Mouse (Mus musculus) neural tube, embryonic 12.5 days (tissue): Measurements from ENCODE around the gene Eif5. TPM values are rescaled to one million over a fixed set of nuclear protein-coding genes. Genes with fewer than 3 reads are reported as not detected.
"Not testable (repeated sequence)": the region's sequence is repeated elsewhere in the genome, so short reads cannot be mapped to it uniquely, and the experiment has no call there.

Source experiments
- ATAC-seq: fragments of 200-750 bp; cut with Nextera tagmentation; 2 replicates; pipeline ENCODE4 v1.8.0; 2017; ENCODE audit warnings: low read depth, mild to moderate bottlenecking, moderate TSS enrichment, moderate library complexity; ENCODE audit not compliant: low FRiP score
- H3K27ac ChIP-seq: fragments of 300-500 bp; sonication (generic); 2 replicates; pipeline ENCODE4 v1.5.1; 2016
- H3K27me3 ChIP-seq: fragments of 300-500 bp; sonication (generic); replicated peaks from 2 replicates; pipeline ENCODE4 v1.6.1; 2016; ENCODE audit warnings: mild to moderate bottlenecking
- H3K36me3 ChIP-seq: fragments of 300-500 bp; sonication (generic); 2 replicates; pipeline ENCODE4 v1.6.1; 2016; ENCODE audit warnings: mild to moderate bottlenecking
- H3K4me1 ChIP-seq: fragments of 300-500 bp; sonication (generic); 2 replicates; pipeline ENCODE4 v1.6.1; 2016
- H3K4me2 ChIP-seq: fragments of 300-500 bp; sonication (generic); replicated peaks from 2 replicates; pipeline ENCODE4 v1.6.1; 2016; ENCODE audit warnings: mild to moderate bottlenecking
- H3K4me3 ChIP-seq: fragments of 300-500 bp; sonication (generic); 2 replicates; pipeline ENCODE4 v1.5.1; 2016
- H3K9ac ChIP-seq: fragments of 300-500 bp; sonication (generic); 2 replicates; pipeline ENCODE4 v1.6.1; 2016; ENCODE audit warnings: mild to moderate bottlenecking
- H3K9me3 ChIP-seq: fragments of 300-500 bp; sonication (generic); 2 replicates; pipeline ENCODE4 v1.6.1; 2016; ENCODE audit warnings: mild to moderate bottlenecking
- WGBS: fragments of 180-500 bp; shearing (Covaris S2); methylation state at CpG from one replicate; pipeline ENCODE4 v1.1.7; 2016; 5-methylcytosine and 5-hydroxymethylcytosine counted together
- polyA plus RNA-seq: library from polyadenylated mRNA; unstranded; fragments of >200 nt; fragmentation: Nextera tagmentation; extraction: Ambion mirVana; gene quantifications from 2 replicates; pipeline ENCODE4 v1.2.1, GENCODE M21; 2016

Eif5 gene
- polyA plus RNA-seq, 1 experiment from 2014 or later, result 650 TPM

DNA sequence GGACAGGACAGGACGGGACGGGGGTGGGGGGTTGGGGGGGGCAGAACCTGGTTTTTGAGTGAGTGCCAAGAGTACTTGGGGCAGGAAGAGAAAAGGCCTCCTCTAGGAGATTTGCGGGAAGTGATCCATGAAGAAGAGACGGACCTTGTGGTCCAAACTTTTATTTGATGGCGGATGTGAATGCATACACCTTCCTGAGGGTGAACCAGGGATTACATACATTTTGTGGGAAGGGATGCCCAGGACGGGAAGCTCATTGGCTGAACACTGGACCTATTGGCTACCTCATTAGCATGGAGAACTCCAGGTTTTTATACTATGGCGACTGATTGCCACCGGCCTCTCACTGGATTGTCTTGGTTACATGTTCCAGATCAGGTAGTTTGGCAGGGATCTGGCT, 14.5 kb downstream of the Eif5 start:
- no peak overlapping the region for H3K9ac ChIP-seq
- H3K36me3 ChIP-seq, result peaks cover 14% of the 10 kb centered on the region
- H3K27me3 ChIP-seq, result no peaks in the 10 kb centered on the region
- WGBS, result 80% methylated on average over 8 of the region's 8 CpGs
- H3K9me3 ChIP-seq, result no peaks in the 10 kb centered on the region
- no peak overlapping the region for H3K27ac ChIP-seq
- H3K4me1 ChIP-seq, result no peaks in the 10 kb centered on the region
- no peak overlapping the region for H3K4me3 ChIP-seq
- no peak overlapping the region for H3K4me2 ChIP-seq
- no peak for ATAC-seq

DNA sequence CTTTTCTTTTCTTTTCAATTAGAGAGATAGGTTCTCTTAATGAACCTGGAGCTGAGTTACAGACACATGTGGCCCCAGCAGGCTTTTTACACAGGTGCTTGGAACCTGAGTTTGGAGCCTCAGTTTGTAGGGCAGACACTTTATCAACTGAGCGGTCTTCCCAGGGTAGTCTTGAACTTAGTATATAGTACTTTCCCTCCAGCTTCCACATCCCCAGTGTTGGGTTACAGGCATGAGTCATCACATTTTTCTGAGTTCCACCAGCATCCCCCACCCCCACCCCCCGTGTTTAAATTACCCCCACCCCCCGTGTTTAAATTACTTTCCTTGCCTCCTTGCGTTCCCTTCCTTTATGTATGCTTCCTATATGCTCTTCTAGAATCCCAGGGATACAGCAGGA, 17.5 kb downstream of the Eif5 start:
- Histone ChIP-seq H3K4me1 (peaks cover 5% of the 10 kb centered on the region), H3K27ac (no peak overlapping the region), H3K36me3 (no peaks in the 10 kb centered on the region), H3K9me3 (no peaks in the 10 kb centered on the region), H3K4me2 (no peak overlapping the region), H3K4me3 (no peak overlapping the region), H3K9ac (no peak overlapping the region), H3K27me3 (no peaks in the 10 kb centered on the region)
- 68% methylated on average over 4 of the region's 4 CpGs for WGBS
- ATAC-seq, result no peak

DNA sequence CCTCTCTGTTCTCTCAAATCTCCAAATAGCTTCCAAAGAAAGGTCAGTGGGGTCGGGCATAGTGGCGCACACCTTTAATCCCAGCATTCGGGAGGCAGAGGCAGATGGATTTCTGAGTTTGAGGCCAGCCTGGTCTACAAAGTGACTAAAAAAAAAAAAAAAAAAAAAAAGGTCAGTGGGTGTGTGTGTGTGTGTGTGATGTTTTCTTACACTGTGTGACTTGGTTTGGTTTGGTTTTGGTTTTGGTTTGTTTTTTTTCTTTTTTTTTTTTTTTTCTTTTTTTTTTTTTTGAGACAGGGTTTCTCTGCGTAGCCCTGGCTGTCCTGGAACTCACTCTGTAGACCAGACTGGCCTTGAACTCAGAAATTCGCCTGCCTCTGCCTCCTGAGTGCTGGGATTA, 18.1 kb downstream of the Eif5 start:
- WGBS, result 86% methylated on average over 5 of the region's 5 CpGs
- H3K4me2 ChIP-seq, H3K4me3 ChIP-seq, H3K27me3 ChIP-seq, H3K9ac ChIP-seq, H3K36me3 ChIP-seq, ATAC-seq, H3K4me1 ChIP-seq, H3K27ac ChIP-seq, H3K9me3 ChIP-seq: not testable (repeated sequence)

DNA sequence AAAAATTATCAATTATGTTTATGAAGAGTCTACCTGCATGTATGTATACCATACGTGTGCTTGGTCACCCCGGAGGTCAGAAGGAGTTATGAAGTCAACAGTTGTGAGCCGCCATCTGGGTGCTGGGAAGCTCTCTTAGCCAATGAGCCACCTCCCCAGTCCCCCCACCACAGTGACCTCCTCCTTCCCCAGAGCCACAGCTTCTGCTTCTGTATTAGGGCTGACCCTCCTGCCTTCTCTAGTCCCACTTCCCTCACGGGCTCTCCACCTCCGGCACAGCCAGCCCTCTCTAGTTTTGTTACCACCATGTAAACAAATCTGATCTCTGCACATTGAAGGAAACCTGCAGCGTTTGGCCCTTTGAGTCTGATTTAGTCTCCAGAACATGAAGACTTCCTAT, 19.7 kb downstream of the Eif5 start:
- Histone ChIP-seq H3K4me3 (no peak overlapping the region), H3K27me3 (no peaks in the 10 kb centered on the region), H3K9ac (no peak overlapping the region), H3K36me3 (no peaks in the 10 kb centered on the region), H3K4me2 (no peak overlapping the region), H3K4me1 (peaks cover 8% of the 10 kb centered on the region), H3K27ac (no peak overlapping the region), H3K9me3 (no peaks in the 10 kb centered on the region)
- ATAC-seq, result no peak
- WGBS, result 77% methylated on average over 6 of the region's 6 CpGs

DNA sequence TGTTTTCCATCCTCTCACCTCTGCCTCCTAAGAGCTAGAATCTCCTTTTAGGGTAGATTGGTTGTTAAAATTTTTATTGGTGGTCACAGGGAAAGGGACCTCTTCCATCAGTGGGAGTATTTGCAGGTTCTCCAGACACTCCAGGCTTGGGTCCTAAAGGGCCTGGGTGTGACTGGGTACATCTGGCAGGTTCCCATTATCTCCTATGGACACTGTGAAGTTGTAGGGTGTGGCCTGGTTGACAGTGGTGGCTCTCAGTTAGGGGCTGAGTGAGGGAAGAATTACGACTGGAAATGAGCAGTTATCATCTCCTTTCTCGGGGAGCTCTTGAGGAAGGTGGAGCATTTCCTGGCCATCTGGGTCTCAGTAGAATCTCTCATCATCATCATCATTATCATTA, 20.8 kb downstream of the Eif5 start:
- Histone ChIP-seq H3K27ac (no peak overlapping the region), H3K9me3 (no peaks in the 10 kb centered on the region), H3K36me3 (no peaks in the 10 kb centered on the region), H3K4me2 (no peak overlapping the region), H3K27me3 (no peaks in the 10 kb centered on the region), H3K9ac (no peak overlapping the region), H3K4me3 (no peak overlapping the region), H3K4me1 (peaks cover 8% of the 10 kb centered on the region)
- no peak for ATAC-seq
- 50% methylated on average over 2 of the region's 2 CpGs for WGBS

DNA sequence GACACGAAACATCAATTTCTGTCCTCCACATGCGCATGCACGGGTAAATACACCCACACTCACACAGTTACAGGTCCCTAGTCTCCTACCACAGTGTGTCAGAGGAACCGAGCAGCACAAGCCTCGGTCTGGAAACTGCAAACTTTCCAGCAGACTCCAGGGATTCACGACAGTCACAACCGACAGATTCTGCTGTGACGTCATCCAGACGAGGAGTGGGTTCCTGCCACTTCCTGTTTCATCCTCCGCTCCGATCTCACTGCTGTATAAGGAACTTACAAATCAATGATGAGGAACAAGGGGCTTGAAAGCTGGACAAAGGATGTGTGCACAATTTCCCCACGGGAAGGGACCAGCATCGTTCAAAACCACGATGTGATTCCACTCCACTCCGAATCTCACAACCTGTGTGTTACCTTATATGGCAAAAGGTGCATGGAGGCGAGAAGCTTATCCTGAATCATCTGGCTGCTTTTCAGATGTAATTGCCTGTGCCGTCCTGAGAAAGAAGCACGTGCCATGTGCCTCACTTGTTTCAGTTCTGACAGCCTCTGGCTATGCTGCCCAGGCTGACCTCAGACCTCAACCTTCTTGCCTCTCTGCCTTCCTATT, 21.9 kb downstream of the Eif5 start:
- H3K4me3 ChIP-seq, result no peak overlapping the region
- ATAC-seq, result no peak
- no peaks in the 10 kb centered on the region for H3K9me3 ChIP-seq
- no peaks in the 10 kb centered on the region for H3K27me3 ChIP-seq
- H3K36me3 ChIP-seq, result no peaks in the 10 kb centered on the region
- H3K27ac ChIP-seq, result no peak overlapping the region
- WGBS, result 67% methylated on average over 18 of the region's 18 CpGs
- H3K4me2 ChIP-seq, result peak overlapping the region; percentile 18; the same call in 1 of the 2 replicates
- peaks cover 8% of the 10 kb centered on the region for H3K4me1 ChIP-seq
- no peak overlapping the region for H3K9ac ChIP-seq

DNA sequence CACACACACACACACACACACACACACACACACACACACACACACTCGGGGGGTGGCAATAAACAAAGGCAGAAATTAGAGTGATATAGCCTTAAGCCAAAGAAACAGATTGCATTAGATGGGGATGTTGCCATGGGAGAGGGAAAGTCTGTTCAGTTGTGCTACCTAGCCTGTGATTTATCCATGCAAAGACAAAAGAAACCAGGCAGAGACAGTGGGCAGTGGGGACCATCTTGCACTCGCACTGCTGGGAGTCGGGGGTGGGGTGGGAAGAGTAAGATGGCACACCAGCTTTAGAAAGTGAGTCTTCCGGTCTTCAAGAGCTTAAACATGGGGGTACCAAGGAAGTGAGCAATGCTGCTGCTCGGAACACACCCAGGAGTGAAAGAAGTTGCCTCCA, 22.5 kb downstream of the Eif5 start:
- 55% methylated on average over 5 of the region's 5 CpGs for WGBS
- Histone ChIP-seq H3K4me2 (peak overlapping the region; percentile 18; the same call in 1 of the 2 replicates), H3K4me1 (peaks cover 8% of the 10 kb centered on the region), H3K4me3 (no peak overlapping the region), H3K27me3 (no peaks in the 10 kb centered on the region), H3K27ac (no peak overlapping the region), H3K9ac (no peak overlapping the region), H3K9me3 (no peaks in the 10 kb centered on the region), H3K36me3 (no peaks in the 10 kb centered on the region)
- ATAC-seq, result no peak

DNA sequence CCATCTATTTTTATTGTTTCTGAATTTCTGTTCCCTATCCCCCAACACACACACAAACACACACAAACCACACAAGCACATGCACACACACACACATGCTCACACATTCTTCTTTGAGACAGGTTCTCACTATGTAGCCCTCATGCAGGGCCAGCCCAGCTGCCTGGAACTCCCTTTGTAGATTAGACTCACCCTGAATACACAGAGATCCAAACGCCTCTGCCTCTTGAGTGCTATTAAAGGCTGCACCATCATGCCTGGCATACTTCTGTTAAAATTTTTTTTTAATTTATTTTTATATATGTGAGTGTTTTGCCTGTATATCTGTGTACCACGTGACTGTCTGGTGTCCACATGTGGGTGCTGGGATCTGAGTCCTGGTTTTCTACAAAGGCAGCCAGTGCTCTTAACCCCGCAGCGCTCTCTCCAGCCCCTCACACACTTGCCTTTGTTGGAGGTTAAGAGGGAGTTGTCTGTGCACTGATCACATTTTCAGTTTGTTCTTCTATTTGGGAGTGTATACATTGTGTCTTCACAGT, 24.5 kb downstream of the Eif5 start:
- no peak overlapping the region for H3K27ac ChIP-seq
- no peak overlapping the region for H3K4me3 ChIP-seq
- no peaks in the 10 kb centered on the region for H3K9me3 ChIP-seq
- H3K27me3 ChIP-seq, result no peaks in the 10 kb centered on the region
- H3K36me3 ChIP-seq, result no peaks in the 10 kb centered on the region
- ATAC-seq, result no peak
- no peak overlapping the region for H3K4me2 ChIP-seq
- peaks cover 8% of the 10 kb centered on the region for H3K4me1 ChIP-seq
- 54% methylated on average over 4 of the region's 4 CpGs for WGBS
- H3K9ac ChIP-seq, result no peak overlapping the region

DNA sequence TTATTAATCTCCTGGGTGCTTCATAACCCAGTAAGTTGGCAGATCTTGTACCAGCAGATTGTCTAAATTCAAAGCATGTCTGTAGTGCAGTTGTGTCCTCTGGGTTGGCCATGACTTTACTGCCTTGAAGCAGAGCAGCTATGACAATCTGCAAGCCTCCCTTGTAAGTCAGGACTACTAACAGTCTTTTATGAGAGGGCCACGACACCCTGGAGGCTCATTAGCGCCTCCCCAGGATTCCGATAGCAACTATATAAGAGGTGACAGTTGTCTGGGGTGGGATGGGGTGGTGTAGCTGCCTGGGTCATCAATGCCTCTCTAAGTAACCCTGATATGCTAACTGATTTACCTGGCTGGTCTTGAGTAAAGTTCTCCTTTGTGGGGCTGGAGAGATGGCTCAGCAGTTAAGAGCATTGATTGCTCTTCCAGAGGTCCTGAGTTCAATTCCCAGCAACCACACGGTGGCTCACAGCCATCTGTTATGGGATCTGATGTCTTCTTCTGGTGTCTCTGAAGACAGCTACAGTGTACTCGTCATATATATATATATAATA, 25.3 kb downstream of the Eif5 start:
- Histone ChIP-seq H3K9me3 (no peaks in the 10 kb centered on the region), H3K9ac (no peak overlapping the region), H3K27ac (no peak overlapping the region), H3K4me3 (no peak overlapping the region), H3K36me3 (no peaks in the 10 kb centered on the region), H3K4me1 (peaks cover 8% of the 10 kb centered on the region), H3K27me3 (no peaks in the 10 kb centered on the region), H3K4me2 (no peak overlapping the region)
- ATAC-seq, result no peak
- 35% methylated on average over 5 of the region's 5 CpGs for WGBS

DNA sequence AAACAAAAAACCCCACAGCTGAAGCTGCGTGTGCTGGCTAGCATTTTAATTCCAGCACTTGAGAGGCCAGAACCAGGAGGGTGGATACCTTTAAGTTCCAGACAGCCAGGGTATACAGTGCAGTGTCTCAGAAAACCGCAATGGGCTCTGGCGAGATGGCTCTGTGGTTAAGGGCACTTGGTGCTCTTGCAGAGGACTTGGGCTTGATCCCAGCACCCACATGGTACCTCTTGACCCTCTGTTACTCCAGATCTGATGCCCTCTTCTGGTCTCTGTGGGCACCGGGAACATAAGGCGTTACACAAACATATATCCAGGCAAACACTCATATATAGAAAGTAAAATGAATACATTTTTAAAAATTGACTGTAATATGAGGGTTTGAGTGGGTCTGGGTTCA, 27.5 kb downstream of the Eif5 start:
- 73% methylated on average over 5 of the region's 5 CpGs for WGBS
- no peaks in the 10 kb centered on the region for H3K9me3 ChIP-seq
- no peak overlapping the region for H3K4me2 ChIP-seq
- H3K27me3 ChIP-seq, result no peaks in the 10 kb centered on the region
- no peak for ATAC-seq
- H3K9ac ChIP-seq, result no peak overlapping the region
- no peak overlapping the region for H3K27ac ChIP-seq
- no peak overlapping the region for H3K4me3 ChIP-seq
- no peaks in the 10 kb centered on the region for H3K36me3 ChIP-seq
- H3K4me1 ChIP-seq, result peaks cover 3% of the 10 kb centered on the region

DNA sequence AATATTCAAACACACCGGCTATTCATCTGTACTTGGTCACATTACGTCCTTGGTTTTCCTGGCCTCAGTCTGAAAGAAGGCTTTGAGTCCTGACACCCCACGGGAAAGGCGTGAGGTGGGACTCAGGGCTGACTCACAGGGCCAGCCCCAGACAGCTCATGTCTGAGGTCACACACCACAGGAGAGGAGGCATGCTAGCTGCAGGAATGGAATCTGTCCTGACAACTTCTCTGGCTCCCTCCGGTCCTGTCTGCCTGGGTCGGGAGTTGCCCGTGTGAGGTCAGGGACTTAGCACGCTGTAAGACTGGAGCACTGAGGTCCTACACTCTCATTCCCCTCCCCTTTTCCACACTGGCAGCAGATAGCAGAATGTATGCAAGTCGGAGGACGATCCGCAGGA, 31.0 kb downstream of the Eif5 start:
- ATAC-seq, result no peak
- Histone ChIP-seq H3K9me3 (no peaks in the 10 kb centered on the region), H3K9ac (no peak overlapping the region), H3K4me2 (no peak overlapping the region), H3K4me3 (no peak overlapping the region), H3K4me1 (peaks cover 13% of the 10 kb centered on the region), H3K36me3 (no peaks in the 10 kb centered on the region), H3K27ac (no peak overlapping the region), H3K27me3 (no peaks in the 10 kb centered on the region)
- 73% methylated on average over 11 of the region's 11 CpGs for WGBS

DNA sequence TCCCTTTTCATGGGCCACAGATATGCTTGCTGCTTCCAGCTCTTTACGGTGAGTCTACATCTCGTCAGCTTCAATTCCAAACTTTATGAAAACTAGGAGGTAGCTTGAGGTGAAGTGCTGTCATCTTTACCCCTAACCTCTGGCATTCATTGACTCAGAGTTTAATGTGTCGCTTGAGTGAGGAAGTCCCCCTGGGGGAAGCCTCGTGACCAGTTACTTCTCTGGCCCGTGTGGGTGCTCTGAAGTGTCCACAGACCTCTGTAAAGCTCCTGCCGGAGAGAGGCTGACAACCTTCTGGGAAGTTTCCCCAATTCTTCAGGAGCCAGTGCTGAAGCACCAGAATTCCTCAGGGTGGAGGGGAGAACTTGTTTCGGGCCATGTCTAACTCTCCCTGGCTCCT, 34.6 kb downstream of the Eif5 start:
- peak overlapping the region; percentile 97; the same call in 1 of the 2 replicates for H3K4me2 ChIP-seq
- no peaks in the 10 kb centered on the region for H3K36me3 ChIP-seq

DNA sequence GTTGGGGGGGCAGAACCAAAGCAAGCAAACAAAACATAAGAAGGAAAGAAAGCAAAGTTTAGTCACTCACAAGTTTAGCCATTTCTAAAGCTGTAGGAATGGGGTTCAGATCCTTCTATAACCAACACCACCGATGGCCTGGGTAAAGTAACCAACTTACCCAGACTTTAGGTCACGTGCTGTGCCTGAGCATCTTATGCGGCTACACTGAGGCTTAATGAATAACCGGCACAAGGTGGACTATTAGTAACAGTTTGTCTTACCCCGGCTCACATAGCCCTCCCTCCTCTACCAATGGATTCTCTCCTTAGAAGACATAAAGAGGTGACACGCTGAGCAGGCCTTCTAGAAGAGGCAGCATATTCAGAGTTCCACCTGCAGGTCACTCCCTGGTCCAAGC, 35.5 kb downstream of the Eif5 start:
- Histone ChIP-seq H3K9ac (peak overlapping the region; percentile 100), H3K4me3 (peak overlapping the region; percentile 100), H3K27me3 (no peaks in the 10 kb centered on the region), H3K36me3 (no peaks in the 10 kb centered on the region), H3K4me1 (peaks cover 23% of the 10 kb centered on the region), H3K4me2 (peak overlapping the region; percentile 97), H3K9me3 (no peaks in the 10 kb centered on the region), H3K27ac (no peak overlapping the region)
- no peak for ATAC-seq
- WGBS, result 30% methylated on average over 6 of the region's 6 CpGs

More for the DNA sequence above, 34.6 kb downstream of the Eif5 start:
- no peak overlapping the region for H3K9ac ChIP-seq
- no peak overlapping the region for H3K27ac ChIP-seq
- H3K27me3 ChIP-seq, result no peaks in the 10 kb centered on the region
- H3K4me3 ChIP-seq, result no peak overlapping the region
- peaks cover 23% of the 10 kb centered on the region for H3K4me1 ChIP-seq
- WGBS, result 77% methylated on average over 7 of the region's 7 CpGs
- no peaks in the 10 kb centered on the region for H3K9me3 ChIP-seq
- no peak for ATAC-seq
